Mouse (Mus musculus) gastrocnemius, adult 2 months (tissue): ENCODE measurements at regions not wholly inside any gene's neighbourhood (a gene's known extent, or its start where the extent isn't known, plus 50 kb on each side); places are given as distances from the start of the nearest gene placed in this dataset.

Experiments used
- DNase-seq: peaks from one replicate; pipeline ENCODE4 v3.0.0; 2022
- H3K27ac ChIP-seq: fragments of 200-600 bp; 2 replicates; pipeline ENCODE4 v1.8.1; 2022; ENCODE audit warnings: mild to moderate bottlenecking
- H3K4me3 ChIP-seq: fragments of 200-600 bp; 2 replicates; pipeline ENCODE4 v1.8.1; 2022; ENCODE audit warnings: mild to moderate bottlenecking, moderate library complexity
- CTCF ChIP-seq: fragments of 200-600 bp; IDR thresholded peaks from 2 replicates; pipeline ENCODE4 v1.8.1; 2022; ENCODE audit warnings: antibody characterized with exemption, mild to moderate bottlenecking, moderate library complexity
- intact Hi-C: fragments of 180-260 bp; cut with DNase I; formaldehyde crosslinking; loops from one replicate; pipeline ENCODE4 v1.15.1; 2025

- H3K27ac ChIP-seq: peak overlapping the region; percentile 3
- H3K4me3 ChIP-seq: no peak overlapping the region
These were observed 214.4 kb downstream of the Zfp36l1 start for GRCm38 (mm10) chr12:79898198-79898930.

GRCm38 (mm10) chr12:79895975-79896374 is 216.8 kb downstream of the Zfp36l1 start:
- TF ChIP-seq CTCF: no peak
- peak; percentile 75 for DNase-seq
- intact Hi-C loops: no loop called here
- H3K4me3 ChIP-seq: no peak overlapping the region
- peak overlapping the region; percentile 85 for H3K27ac ChIP-seq

More at GRCm38 (mm10) chr12:79898198-79898930, 214.4 kb downstream of the Zfp36l1 start:
- intact Hi-C loops: no loop called here
- no peak for DNase-seq
- no peak for TF ChIP-seq CTCF

GRCm38 (mm10) chr12:79895324-79895723 is 217.5 kb downstream of the Zfp36l1 start:
- intact Hi-C loops: no loop called here
- no peak for TF ChIP-seq CTCF

GRCm38 (mm10) chr12:79892871-79893270 is 219.9 kb downstream of the Zfp36l1 start:
- H3K27ac ChIP-seq: peak overlapping the region; percentile 73
- DNase-seq: no peak
- TF ChIP-seq CTCF: no peak
- intact Hi-C loops: no loop called here
- no peak overlapping the region for H3K4me3 ChIP-seq

More at GRCm38 (mm10) chr12:79895324-79895723, 217.5 kb downstream of the Zfp36l1 start:
- Histone ChIP-seq H3K27ac (peak overlapping the region; percentile 85), H3K4me3 (no peak overlapping the region)
- no peak for DNase-seq

GRCm38 (mm10) chr12:79891942-79892341 is 220.9 kb downstream of the Zfp36l1 start:
- no peak for TF ChIP-seq CTCF
- intact Hi-C loops: no loop called here
- Histone ChIP-seq H3K4me3 (no peak overlapping the region), H3K27ac (peak overlapping the region; percentile 73)
- DNase-seq: peak; percentile 62

- intact Hi-C loops: no loop called here
- H3K27ac ChIP-seq: peak overlapping the region; percentile 73
- peak; percentile 50 for DNase-seq
- TF ChIP-seq CTCF: no peak
- H3K4me3 ChIP-seq: no peak overlapping the region
These were observed 221.9 kb downstream of the Zfp36l1 start for GRCm38 (mm10) chr12:79890887-79891286.

- Histone ChIP-seq H3K4me3 (no peak overlapping the region), H3K27ac (peak overlapping the region; percentile 73)
- no peak for TF ChIP-seq CTCF
- no peak for DNase-seq
- intact Hi-C loops: no loop called here
These were observed 222.5 kb downstream of the Zfp36l1 start for GRCm38 (mm10) chr12:79890291-79890690.

- TF ChIP-seq CTCF: peak; percentile 27
- DNase-seq: no peak
- peak overlapping the region; percentile 87 for H3K27ac ChIP-seq
- intact Hi-C loops: loop anchor here (5.0 to 10.0 kb wide), 3 partner anchors 223 to 354 kb away; partner anchors contain the start of gene Zfp36l1
- H3K4me3 ChIP-seq: no peak overlapping the region
These were observed 224.0 kb downstream of the Zfp36l1 start for GRCm38 (mm10) chr12:79888812-79889211.

- intact Hi-C loops: loop anchor here (5.0 to 10.0 kb wide), 3 partner anchors 224 to 353 kb away; partner anchors contain the start of gene Zfp36l1
- Histone ChIP-seq H3K4me3 (no peak overlapping the region), H3K27ac (peak overlapping the region; percentile 87)
- DNase-seq: peak; percentile 48
- TF ChIP-seq CTCF: no peak
These were observed 224.7 kb downstream of the Zfp36l1 start for GRCm38 (mm10) chr12:79888086-79888485.

- TF ChIP-seq CTCF: no peak
- Histone ChIP-seq H3K27ac (peak overlapping the region; percentile 87), H3K4me3 (peak overlapping the region; percentile 54)
- peak; percentile 94 for DNase-seq
- intact Hi-C loops: loop anchor here (5.0 to 10.0 kb wide), 3 partner anchors 225 to 353 kb away; partner anchors contain the start of gene Zfp36l1
These were observed 225.5 kb downstream of the Zfp36l1 start for GRCm38 (mm10) chr12:79887225-79887886.

GRCm38 (mm10) chr12:79886494-79886893 is 226.3 kb downstream of the Zfp36l1 start:
- intact Hi-C loops: loop anchor here (5.0 to 10.0 kb wide), 3 partner anchors 226 to 352 kb away; partner anchors contain the start of gene Zfp36l1
- TF ChIP-seq CTCF: no peak
- peak overlapping the region; percentile 87 for H3K27ac ChIP-seq
- peak; percentile 47 for DNase-seq
- H3K4me3 ChIP-seq: no peak overlapping the region

GRCm38 (mm10) chr12:79885286-79885685 is 227.5 kb downstream of the Zfp36l1 start:
- TF ChIP-seq CTCF: no peak
- Histone ChIP-seq H3K4me3 (no peak overlapping the region), H3K27ac (peak overlapping the region; percentile 87)
- intact Hi-C loops: loop anchor here (2.0 to 10.0 kb wide), 4 partner anchors 46 to 350 kb away; partner anchors contain the start of gene Zfp36l1
- no peak for DNase-seq

GRCm38 (mm10) chr12:79883651-79884050 is 229.2 kb downstream of the Zfp36l1 start:
- DNase-seq: no peak
- Histone ChIP-seq H3K27ac (no peak overlapping the region), H3K4me3 (no peak overlapping the region)
- intact Hi-C loops: loop anchor here (2.0 to 10.0 kb wide), 2 partner anchors 45 to 349 kb away; no protein-coding TSS in a partner anchor
- TF ChIP-seq CTCF: no peak
